Mouse (Mus musculus): Measurements from ENCODE around the gene Iars2. TPM values are rescaled to one million over a fixed set of nuclear protein-coding genes. Genes with fewer than 3 reads are reported as not detected.

Gene Iars2
- polyA plus RNA-seq, 1 experiment from 2014 or later = 32.8 TPM

DNA sequence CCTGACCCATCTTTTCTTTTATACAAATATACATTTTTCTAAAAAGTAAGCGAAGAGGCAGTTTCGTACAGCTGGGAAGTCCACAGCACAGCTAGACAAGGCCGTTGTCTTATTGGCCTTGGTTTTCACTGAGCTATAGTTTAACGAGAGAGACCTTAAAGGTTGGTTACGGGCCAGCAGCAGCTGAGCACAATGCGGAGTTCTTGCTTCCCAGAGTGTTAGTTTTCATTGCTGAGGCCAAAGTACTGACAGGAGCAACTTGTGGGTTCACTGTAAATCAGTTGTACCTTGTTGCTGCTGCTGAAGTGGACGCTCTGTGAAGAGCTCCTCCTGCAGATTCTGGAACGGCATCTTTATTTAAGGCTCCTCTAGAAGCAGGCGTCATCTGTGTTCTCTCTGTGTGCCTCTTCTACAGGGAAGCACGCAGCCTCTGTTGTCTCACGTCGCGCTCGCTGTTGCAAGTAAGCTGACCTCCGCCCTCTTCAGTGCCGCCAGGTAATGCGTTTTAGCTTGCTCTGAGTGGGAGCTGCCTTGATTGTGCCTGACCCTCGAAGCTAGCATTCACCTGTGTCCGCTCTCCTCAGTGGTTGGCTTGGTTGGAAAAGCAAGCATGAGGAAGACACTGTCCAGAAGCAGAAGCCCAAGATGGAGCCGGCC lies 81.6 kb downstream of the Iars2 start:
- H3K9me3 ChIP-seq = no peaks in the 10 kb centered on the region
- H3K4me2 ChIP-seq = no peak overlapping the region
- H3K9ac ChIP-seq = no peak overlapping the region
- H3K4me1 ChIP-seq = peaks cover 16% of the 10 kb centered on the region
- no peaks in the 10 kb centered on the region for H3K27me3 ChIP-seq (replicated peaks)
- H3K27ac ChIP-seq (replicated peaks) = no peak overlapping the region
- ATAC-seq (ENCODE audit: extremely low read depth, insufficient number of reproducible peaks, low FRiP score, low TSS enrichment) = no peak
- peaks cover 85% of the 10 kb centered on the region for H3K36me3 ChIP-seq
- WGBS = 87% methylated on average over 20 of the region's 20 CpGs
- no peak overlapping the region for H3K4me3 ChIP-seq

DNA sequence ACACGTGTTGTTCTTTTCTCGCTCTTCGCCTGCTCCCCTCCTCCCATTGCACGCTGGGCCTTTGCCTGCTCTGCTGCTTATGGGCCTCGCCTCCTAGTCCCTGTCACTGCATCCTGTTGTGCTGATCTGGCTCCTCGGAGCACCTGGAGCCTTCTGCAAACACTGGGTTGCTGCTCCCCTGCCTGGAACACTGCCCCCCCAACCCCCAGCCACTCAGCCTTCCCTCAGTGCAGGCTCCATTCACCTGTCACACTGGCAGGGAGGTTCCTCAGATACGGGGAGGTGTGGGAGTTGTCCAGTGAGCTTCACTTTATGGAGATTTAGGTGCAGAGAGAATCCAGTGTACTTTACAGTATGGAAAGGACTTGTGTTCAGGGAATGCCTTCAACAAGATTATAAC lies 83.7 kb downstream of the Iars2 start:
- Histone ChIP-seq H3K9ac (no peak overlapping the region), H3K36me3 (peaks cover 84% of the 10 kb centered on the region), H3K27ac (replicated peaks) (no peak overlapping the region), H3K4me2 (no peak overlapping the region), H3K9me3 (no peaks in the 10 kb centered on the region), H3K27me3 (replicated peaks) (no peaks in the 10 kb centered on the region), H3K4me3 (no peak overlapping the region), H3K4me1 (no peaks in the 10 kb centered on the region)
- WGBS = 75% methylated on average over 7 of the region's 7 CpGs
- ATAC-seq (ENCODE audit: extremely low read depth, insufficient number of reproducible peaks, low FRiP score, low TSS enrichment) = no peak

DNA sequence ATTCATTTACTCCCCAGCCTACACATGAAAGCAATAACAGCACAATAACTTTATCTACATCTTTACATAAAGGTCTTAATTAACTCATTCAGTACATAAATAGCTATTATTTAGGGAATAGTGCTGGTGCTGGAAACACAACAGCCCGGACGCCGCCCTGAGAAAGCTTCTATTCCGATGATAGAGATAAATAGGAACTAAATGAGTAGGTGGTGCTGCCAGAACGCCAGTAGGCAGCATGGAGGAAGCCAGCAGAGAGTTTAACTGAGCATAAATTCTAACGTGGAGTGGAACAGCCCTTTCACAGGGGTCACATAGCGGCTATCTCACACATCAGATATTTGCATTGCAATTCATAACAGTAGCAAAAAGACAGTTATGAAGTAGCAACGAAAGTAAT lies 86.2 kb downstream of the Iars2 start:
- Histone ChIP-seq H3K4me1 (no peaks in the 10 kb centered on the region), H3K36me3 (peaks cover 82% of the 10 kb centered on the region), H3K9ac (no peak overlapping the region), H3K9me3 (no peaks in the 10 kb centered on the region), H3K4me2 (no peak overlapping the region), H3K27me3 (replicated peaks) (no peaks in the 10 kb centered on the region), H3K27ac (replicated peaks) (no peak overlapping the region), H3K4me3 (no peak overlapping the region)
- 78% methylated on average over 8 of the region's 8 CpGs for WGBS
- ATAC-seq (ENCODE audit: extremely low read depth, insufficient number of reproducible peaks, low FRiP score, low TSS enrichment) = no peak

DNA sequence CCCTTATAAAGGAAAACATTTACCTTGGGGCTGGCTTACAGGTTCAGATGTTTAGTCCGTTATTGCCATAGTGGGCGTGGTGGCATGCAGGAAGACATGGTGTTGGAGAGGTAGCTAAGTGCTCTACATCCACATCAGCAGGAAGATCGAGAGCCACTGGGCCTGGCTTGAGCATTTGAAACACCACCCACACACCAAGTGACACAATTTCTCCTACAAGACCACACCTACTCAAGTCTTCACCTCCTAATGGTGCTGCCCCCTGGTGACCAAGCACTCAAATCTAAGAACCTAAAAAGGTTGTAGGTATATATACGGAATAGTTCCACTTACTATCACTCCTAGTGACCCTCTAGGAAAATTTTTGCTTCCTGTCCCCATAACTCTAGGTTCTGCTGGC lies 92.7 kb downstream of the Iars2 start:
- H3K4me3 ChIP-seq = no peak overlapping the region
- no peak for ATAC-seq (ENCODE audit: extremely low read depth, insufficient number of reproducible peaks, low FRiP score, low TSS enrichment)
- peaks cover 71% of the 10 kb centered on the region for H3K36me3 ChIP-seq
- no peak overlapping the region for H3K27ac ChIP-seq (replicated peaks)
- WGBS = 80% methylated on average over 4 of the region's 4 CpGs
- H3K4me1 ChIP-seq = peaks cover 6% of the 10 kb centered on the region
- H3K4me2 ChIP-seq = no peak overlapping the region
- no peaks in the 10 kb centered on the region for H3K9me3 ChIP-seq
- H3K9ac ChIP-seq = no peak overlapping the region
- H3K27me3 ChIP-seq (replicated peaks) = no peaks in the 10 kb centered on the region

DNA sequence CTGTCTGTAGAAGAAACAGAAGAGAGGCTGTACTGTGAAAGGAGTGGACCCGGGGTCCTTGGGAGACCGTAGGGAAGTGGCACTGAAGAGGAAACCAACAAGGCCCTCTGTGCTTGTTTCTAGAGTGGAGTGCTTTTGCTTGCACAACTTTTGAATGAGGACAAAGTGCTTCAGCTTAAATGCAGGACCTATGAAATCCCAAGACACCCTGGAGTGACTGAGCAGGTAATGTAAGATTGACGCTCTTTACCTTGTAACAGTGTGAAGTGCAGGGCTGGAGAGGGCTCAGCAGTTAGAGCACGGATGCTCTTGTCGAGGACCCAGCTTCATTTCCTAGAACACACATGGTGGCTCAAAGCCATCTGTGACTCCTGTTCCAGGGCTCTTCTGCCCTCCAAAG lies 93.4 kb downstream of the Iars2 start:
- peaks cover 64% of the 10 kb centered on the region for H3K36me3 ChIP-seq
- no peak overlapping the region for H3K4me2 ChIP-seq
- WGBS = 84% methylated on average over 5 of the region's 5 CpGs
- no peak overlapping the region for H3K9ac ChIP-seq
- H3K4me3 ChIP-seq = no peak overlapping the region
- peaks cover 6% of the 10 kb centered on the region for H3K4me1 ChIP-seq
- H3K27me3 ChIP-seq (replicated peaks) = no peaks in the 10 kb centered on the region
- no peaks in the 10 kb centered on the region for H3K9me3 ChIP-seq
- no peak for ATAC-seq (ENCODE audit: extremely low read depth, insufficient number of reproducible peaks, low FRiP score, low TSS enrichment)
- no peak overlapping the region for H3K27ac ChIP-seq (replicated peaks)

MicroRNAs encoded within 50 kb of the gene (microRNA counts, 519-probe panel; counts per million panel counts)
- 209 counts per million, percentile 61 among the panel's probes with 10 or more counts for microRNA mmu-miR-194
- 209 counts per million, percentile 61 among the panel's probes with 10 or more counts for microRNA mmu-miR-664

Small RNA genes lying within 50 kb of the gene (microRNA-seq; reads per million reads assigned to microRNA genes)
- gene Mir194-1 (23.9 reads per million, percentile 36 among the genes with 10 or more reads in this experiment), gene Mir215 (206 reads per million, percentile 64 among the genes with 10 or more reads in this experiment), gene Mir664 (18.8 reads per million, percentile 34 among the genes with 10 or more reads in this experiment)

Other genes with a start within 250 kb of the Iars2 start
- gene Rab3gap2, start 125.3 kb downstream of the Iars2 start, polyA plus RNA-seq (2015; fragmentation: Nextera tagmentation; extraction: Ambion mirVana) = 14.1 and 15.1 TPM in 2 replicates
- 25.6 and 25.7 TPM in 2 replicates for gene Bpnt1, start 2.8 kb upstream of the Iars2 start, polyA plus RNA-seq (2015; fragmentation: Nextera tagmentation; extraction: Ambion mirVana)
- gene Eprs, start 33.6 kb upstream of the Iars2 start, polyA plus RNA-seq (2015; fragmentation: Nextera tagmentation; extraction: Ambion mirVana) = 106 and 112 TPM in 2 replicates
- gene Slc30a10, start 125.5 kb upstream of the Iars2 start, polyA plus RNA-seq (2015; fragmentation: Nextera tagmentation; extraction: Ambion mirVana) = 0.24 and 0.46 TPM in 2 replicates

Measured in heart, embryonic 13.5 days (tissue).